Mouse (Mus musculus): ENCODE results near the gene Hccs. TPM values are rescaled to one million over a fixed set of nuclear protein-coding genes. Genes with fewer than 3 reads are reported as not detected.

The Hccs gene
- polyA plus RNA-seq, 1 experiment, result 26.8 TPM

DNA sequence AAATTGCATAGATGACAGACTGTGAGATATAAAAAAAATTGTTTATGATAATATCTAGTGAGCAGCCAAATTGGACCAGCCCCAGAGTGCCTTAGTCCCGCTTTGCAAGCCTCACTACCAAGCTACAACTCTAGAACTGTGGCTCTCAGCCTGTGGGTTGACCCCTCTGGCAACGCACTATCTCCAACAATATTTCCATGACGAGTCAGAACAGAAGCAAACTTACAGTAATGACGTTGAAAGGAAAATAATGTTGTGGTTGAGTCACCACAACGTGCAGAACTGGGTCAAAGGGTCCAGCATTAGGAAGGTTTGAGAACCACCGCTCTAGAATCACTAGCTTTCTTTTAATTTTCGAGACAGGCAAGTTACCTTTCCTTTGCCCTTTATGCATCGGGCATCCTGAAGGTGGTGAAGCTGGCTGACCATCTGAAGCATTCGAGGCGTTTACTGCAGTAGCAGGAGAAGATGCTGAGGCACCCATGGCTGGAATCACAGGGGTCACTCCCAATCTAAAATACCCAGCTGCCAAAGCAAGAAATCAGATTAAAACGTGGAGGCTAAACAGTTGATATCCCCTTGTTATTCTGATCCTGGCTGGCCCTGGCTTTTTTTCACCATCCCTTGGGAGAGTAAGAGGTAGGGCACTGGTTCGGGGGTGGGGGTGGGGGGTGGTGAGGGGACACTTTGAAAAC, 959 bp downstream of the Hccs start:
- H3K27me3 ChIP-seq (ENCODE audit: control insufficient read depth, insufficient read depth, low read length), result no peaks in the 10 kb centered on the region
- H3K4me3 ChIP-seq (replicated peaks; ENCODE audit: insufficient read depth, low read depth, low read length), result peak overlapping the region; percentile 95
- no peak overlapping the region; the same call in 1 of the 2 replicates for H3K27ac ChIP-seq (ENCODE audit: insufficient read depth, low read length)
- peak in 1 of 2 experiments; percentile 12 for DNase-seq
- 21% methylated on average over 12 of the region's 12 CpGs for WGBS
- no peaks in the 10 kb centered on the region; the same call in 1 of the 2 replicates for H3K4me1 ChIP-seq (ENCODE audit: control insufficient read depth, insufficient read depth, low read length)
- TF ChIP-seq POLR2A (IDR thresholded peaks at IDR 0.05; ENCODE audit: borderline replicate concordance, insufficient read depth, low read length) (no peak), CTCF (IDR thresholded peaks at IDR 0.05; ENCODE audit: borderline replicate concordance, insufficient read depth, low read depth, low read length) (no peak)

DNA sequence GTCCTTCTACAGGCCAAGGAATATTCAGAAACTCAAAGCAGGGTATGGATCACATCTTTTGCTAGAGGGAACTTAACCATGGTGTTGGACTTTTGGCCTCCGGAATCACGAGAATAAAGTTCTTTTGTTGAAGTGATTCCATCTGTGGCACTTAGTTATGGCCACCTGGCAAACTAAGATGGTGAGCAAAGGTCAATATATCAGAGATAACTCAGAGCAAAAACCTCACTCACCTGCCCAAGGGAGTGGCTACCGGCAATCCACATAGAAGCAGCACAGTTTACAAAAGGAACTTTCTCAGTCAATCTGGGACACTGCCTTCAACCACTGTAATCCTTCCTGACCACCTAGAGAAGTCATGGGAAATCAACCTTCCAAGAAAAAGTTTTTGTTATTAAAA, 11.6 kb downstream of the Hccs start:
- no peaks in the 10 kb centered on the region for H3K27me3 ChIP-seq (ENCODE audit: control insufficient read depth, insufficient read depth, low read length)
- no peak for DNase-seq
- WGBS, result 93% methylated on average over 3 of the region's 3 CpGs

DNA sequence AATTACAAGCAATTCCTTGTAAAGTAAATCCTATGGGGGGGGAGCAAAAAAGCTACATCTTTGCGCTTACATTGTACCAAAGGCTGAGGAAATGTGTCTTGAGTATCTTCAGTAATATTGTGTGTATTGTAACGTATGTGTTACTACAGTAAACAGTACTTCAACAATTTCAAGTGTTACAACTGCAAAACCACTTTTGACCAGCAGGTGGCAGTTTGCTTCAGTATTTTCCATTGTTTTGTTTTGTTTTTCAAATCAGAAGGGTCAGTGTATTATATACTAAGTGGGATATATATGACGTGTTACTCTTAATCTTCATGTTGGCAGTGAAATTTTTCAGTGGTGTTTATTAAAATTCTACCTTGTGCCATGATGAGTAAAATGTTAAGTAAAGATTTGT, 16.2 kb downstream of the Hccs start:
- no peaks in the 10 kb centered on the region for H3K4me1 ChIP-seq (ENCODE audit: control insufficient read depth, insufficient read depth, low read length)
- TF ChIP-seq CTCF (IDR thresholded peaks at IDR 0.05; ENCODE audit: borderline replicate concordance, insufficient read depth, low read depth, low read length) (peak; percentile 30; the same call in 1 of the 2 replicates), POLR2A (IDR thresholded peaks at IDR 0.05; ENCODE audit: borderline replicate concordance, insufficient read depth, low read length) (no peak)
- H3K4me3 ChIP-seq (replicated peaks; ENCODE audit: insufficient read depth, low read depth, low read length), result no peak overlapping the region
- peak in 1 of 2 experiments; percentile 34 for DNase-seq
- H3K27ac ChIP-seq (ENCODE audit: insufficient read depth, low read length), result no peak overlapping the region
- 35% methylated on average over 3 of the region's 3 CpGs for WGBS
- no peaks in the 10 kb centered on the region for H3K27me3 ChIP-seq (ENCODE audit: control insufficient read depth, insufficient read depth, low read length)

More for the DNA sequence above, 11.6 kb downstream of the Hccs start:
- H3K4me1 ChIP-seq (ENCODE audit: control insufficient read depth, insufficient read depth, low read length), result no peaks in the 10 kb centered on the region
- H3K27ac ChIP-seq (ENCODE audit: insufficient read depth, low read length), result no peak overlapping the region
- no peak overlapping the region for H3K4me3 ChIP-seq (replicated peaks; ENCODE audit: insufficient read depth, low read depth, low read length)
- TF ChIP-seq POLR2A (IDR thresholded peaks at IDR 0.05; ENCODE audit: borderline replicate concordance, insufficient read depth, low read length), result no peak
- TF ChIP-seq CTCF (IDR thresholded peaks at IDR 0.05; ENCODE audit: borderline replicate concordance, insufficient read depth, low read depth, low read length), result no peak

DNA sequence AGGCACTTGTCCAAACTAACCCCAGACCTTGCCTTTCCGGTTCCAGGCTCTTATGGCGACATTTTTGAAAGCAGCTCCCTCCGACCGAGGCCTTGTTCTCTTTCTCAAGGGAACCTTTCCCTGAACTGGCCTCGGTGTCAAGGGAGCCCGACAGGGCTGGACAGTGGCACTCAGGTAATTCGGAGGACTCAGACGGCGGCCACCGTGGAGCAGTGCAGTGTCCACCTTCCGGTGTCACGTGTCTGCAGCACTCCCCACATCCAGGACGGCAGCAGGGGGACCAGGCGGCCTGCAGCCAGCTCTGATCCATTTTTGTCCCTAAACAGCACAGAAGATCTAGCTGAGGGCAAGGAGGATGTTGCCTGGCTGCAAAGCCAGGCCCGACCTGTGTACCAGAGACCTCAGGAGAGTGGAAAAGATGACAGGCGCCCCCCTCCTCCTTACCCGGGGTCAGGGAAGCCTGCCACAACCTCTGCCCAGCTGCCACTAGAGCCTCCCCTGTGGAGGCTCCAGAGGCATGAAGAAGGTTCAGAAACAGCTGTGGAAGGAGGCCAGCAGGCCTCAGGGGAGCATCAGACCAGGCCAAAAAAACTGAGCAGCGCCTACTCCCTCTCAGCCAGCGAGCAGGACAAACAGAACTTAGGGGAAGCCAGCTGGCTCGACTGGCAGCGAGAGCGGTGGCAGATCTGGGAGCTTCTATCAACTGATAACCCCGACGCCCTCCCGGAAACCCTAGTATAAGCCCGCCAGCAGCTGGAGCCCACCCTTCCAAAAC, 17.7 kb downstream of the Hccs start:
- Histone ChIP-seq H3K4me3 (replicated peaks; ENCODE audit: insufficient read depth, low read depth, low read length) (no peak overlapping the region), H3K27ac (ENCODE audit: insufficient read depth, low read length) (no peak overlapping the region), H3K27me3 (ENCODE audit: control insufficient read depth, insufficient read depth, low read length) (no peaks in the 10 kb centered on the region), H3K4me1 (ENCODE audit: control insufficient read depth, insufficient read depth, low read length) (no peaks in the 10 kb centered on the region)
- TF ChIP-seq POLR2A (IDR thresholded peaks at IDR 0.05; ENCODE audit: borderline replicate concordance, insufficient read depth, low read length), result no peak
- TF ChIP-seq CTCF (IDR thresholded peaks at IDR 0.05; ENCODE audit: borderline replicate concordance, insufficient read depth, low read depth, low read length), result no peak
- no peak for DNase-seq
- 58% methylated on average over 26 of the region's 26 CpGs for WGBS

DNA sequence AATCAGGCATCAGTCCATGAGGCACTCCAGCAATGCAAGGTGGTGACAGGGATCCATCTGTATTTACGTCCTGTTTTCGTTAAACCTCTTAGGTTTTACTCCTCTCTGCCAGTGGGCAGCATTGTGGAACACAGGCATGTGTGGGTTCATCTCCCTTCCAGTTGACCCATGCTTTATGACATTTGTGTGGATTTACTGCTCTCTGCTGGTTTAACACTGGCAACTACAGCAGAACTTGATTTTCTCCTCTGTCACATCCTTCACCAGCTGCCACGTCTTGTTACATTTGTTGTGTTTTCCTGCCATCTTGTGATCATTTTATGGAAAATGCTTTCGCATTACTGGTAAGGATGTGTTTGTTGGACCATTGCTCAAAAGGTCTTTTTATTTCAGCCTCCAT, 20.6 kb downstream of the Hccs start:
- WGBS, result 57% methylated on average over 4 of the region's 4 CpGs
- no peak for DNase-seq
- no peak overlapping the region for H3K4me3 ChIP-seq (replicated peaks; ENCODE audit: insufficient read depth, low read depth, low read length)
- no peak overlapping the region for H3K27ac ChIP-seq (ENCODE audit: insufficient read depth, low read length)
- no peaks in the 10 kb centered on the region for H3K4me1 ChIP-seq (ENCODE audit: control insufficient read depth, insufficient read depth, low read length)
- H3K27me3 ChIP-seq (ENCODE audit: control insufficient read depth, insufficient read depth, low read length), result no peaks in the 10 kb centered on the region
- TF ChIP-seq CTCF (IDR thresholded peaks at IDR 0.05; ENCODE audit: borderline replicate concordance, insufficient read depth, low read depth, low read length) (no peak), POLR2A (IDR thresholded peaks at IDR 0.05; ENCODE audit: borderline replicate concordance, insufficient read depth, low read length) (no peak)

DNA sequence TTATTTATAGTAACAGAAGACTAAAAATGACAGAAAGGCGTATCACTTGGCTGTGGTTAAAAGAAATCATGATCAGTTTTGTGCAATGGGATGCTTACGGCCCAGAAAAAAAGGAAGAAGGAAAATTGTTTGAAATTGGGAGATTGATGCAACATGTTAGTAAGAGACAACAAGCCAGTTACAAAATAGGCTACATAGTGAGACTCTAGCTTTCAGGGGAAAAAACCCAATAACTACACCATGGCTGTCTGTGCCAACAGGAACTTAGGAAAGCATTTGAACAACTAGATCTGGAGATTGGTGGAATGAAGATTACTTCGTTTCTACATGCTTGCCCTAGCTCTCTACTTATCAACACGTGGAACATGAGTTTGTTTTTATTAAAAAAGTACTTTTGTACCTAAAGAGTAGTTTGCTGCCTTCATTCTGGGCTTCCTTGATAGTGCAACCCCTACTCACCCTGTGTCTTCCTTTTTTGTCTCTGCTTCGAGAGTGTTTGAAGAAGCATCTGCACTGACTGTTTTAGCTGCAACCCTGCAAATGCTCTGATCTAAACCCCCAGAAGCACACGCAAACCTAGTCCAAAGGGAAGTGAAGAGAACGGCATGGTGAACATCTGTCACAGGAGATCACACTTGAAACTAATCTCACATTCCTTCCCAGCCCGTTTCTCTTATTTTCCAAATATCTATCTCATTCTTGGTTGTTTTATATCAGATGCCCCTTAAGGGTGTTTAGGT, 56.6 kb downstream of the Hccs start:
- no peak for DNase-seq
- WGBS, result 70% methylated on average over 8 of the region's 8 CpGs
- Histone ChIP-seq H3K27me3 (ENCODE audit: control insufficient read depth, insufficient read depth, low read length) (no peaks in the 10 kb centered on the region), H3K4me1 (ENCODE audit: control insufficient read depth, insufficient read depth, low read length) (no peaks in the 10 kb centered on the region), H3K4me3 (replicated peaks; ENCODE audit: insufficient read depth, low read depth, low read length) (no peak overlapping the region), H3K27ac (ENCODE audit: insufficient read depth, low read length) (no peak overlapping the region)
- no peak for TF ChIP-seq POLR2A (IDR thresholded peaks at IDR 0.05; ENCODE audit: borderline replicate concordance, insufficient read depth, low read length)
- no peak for TF ChIP-seq CTCF (IDR thresholded peaks at IDR 0.05; ENCODE audit: borderline replicate concordance, insufficient read depth, low read depth, low read length)

DNA sequence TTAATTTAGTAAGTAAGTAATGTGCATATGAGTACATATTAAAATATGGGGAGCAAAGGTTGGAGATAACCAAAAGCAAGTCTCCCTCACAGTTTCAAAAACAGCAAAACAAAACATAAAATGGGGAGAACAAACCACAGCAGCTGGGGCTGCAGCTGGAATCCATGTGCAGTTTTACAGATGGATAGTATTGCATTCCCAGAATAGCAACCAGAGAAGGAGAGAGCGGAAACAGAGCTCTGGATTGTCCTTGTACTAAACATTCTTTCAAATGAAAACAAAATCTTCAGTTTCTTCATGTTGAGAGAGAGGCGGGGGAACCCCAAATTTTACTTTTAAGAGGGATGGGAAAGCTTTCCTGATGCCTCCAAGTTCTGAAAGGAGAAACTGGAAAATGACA, 58.0 kb downstream of the Hccs start:
- Histone ChIP-seq H3K4me1 (ENCODE audit: control insufficient read depth, insufficient read depth, low read length) (no peaks in the 10 kb centered on the region), H3K4me3 (replicated peaks; ENCODE audit: insufficient read depth, low read depth, low read length) (no peak overlapping the region), H3K27me3 (ENCODE audit: control insufficient read depth, insufficient read depth, low read length) (no peaks in the 10 kb centered on the region), H3K27ac (ENCODE audit: insufficient read depth, low read length) (no peak overlapping the region)
- 79% methylated on average over 2 of the region's 2 CpGs for WGBS
- TF ChIP-seq CTCF (IDR thresholded peaks at IDR 0.05; ENCODE audit: borderline replicate concordance, insufficient read depth, low read depth, low read length) (no peak), POLR2A (IDR thresholded peaks at IDR 0.05; ENCODE audit: borderline replicate concordance, insufficient read depth, low read length) (no peak)
- no peak for DNase-seq

Data from cerebellum, adult 2 months (tissue).